Mouse (Mus musculus) c-Kit-positive CD71-positive TER-119-positive erythroid progenitor cells, embryonic 14.5 days (primary cell): ENCODE results near the gene Zdhhc5.

ENCODE experiments used
- DNase-seq: peaks from one replicate; pipeline ENCODE4 v3.0.0-alpha.2; 2013; ENCODE audit warnings: low spot score

The Zdhhc5 gene

DNA sequence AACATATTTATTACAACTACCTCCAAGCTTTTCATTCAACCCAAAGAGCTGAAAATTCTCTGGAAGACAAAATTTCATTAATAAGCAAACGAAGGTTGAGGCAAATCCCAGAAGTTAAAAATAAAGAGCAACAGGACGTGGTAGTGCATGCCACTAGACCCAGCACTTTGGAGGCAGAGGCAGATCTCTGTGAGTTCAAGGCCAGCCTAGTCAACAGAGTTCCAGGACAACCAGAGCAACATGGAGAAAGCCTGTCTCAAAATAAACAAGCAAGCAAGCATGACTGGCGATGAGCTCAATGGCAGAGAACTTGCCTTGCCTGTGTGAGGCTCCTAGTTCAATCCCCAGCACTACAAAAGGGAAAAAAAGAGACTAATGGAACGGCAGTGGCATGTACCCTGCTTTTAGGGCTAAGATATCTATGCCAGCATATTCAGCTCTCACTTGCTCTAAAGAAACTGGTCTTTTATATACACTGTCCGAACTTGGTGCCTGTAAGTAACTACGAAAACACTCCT, 67.9 kb downstream of the Zdhhc5 start:
- DNase-seq = no peak

DNA sequence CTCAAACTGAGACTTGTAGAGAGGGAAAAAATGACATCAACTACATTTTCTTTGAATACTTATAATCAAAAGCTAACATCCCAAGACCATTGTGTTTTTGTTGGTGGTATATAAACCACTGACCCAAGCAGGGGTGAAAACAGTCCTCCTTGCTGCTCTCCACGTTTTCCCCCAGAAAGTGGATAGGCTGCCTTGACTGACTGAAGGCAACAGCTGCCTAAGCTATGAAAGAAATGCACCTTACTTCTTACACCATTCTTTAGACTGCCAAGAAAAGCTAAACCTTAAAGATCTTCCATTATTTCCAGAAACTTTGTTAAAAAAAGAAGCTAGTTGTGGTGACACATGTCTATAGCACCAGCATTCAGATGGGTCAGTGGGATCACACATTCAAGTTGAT, 68.8 kb downstream of the Zdhhc5 start:
- DNase-seq = no peak

DNA sequence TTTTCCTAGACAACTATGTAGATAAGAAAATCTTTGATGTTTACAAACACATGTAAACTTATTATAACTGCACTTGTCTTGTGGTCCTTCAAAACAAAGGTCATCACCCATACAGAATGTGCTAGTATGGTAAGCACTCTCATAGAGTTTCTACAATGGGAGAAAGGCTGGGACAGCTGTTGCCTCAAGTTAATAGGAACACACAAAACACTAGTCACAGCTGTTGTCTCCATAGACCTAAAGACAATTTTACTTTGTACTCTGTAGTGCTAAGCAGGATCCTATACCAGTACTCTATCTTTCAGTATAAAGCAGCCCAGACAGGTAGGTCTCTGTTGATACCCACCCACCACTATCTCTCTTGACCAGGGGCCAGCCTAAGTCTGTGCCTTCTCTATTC, 74.1 kb downstream of the Zdhhc5 start:
- DNase-seq = no peak

DNA sequence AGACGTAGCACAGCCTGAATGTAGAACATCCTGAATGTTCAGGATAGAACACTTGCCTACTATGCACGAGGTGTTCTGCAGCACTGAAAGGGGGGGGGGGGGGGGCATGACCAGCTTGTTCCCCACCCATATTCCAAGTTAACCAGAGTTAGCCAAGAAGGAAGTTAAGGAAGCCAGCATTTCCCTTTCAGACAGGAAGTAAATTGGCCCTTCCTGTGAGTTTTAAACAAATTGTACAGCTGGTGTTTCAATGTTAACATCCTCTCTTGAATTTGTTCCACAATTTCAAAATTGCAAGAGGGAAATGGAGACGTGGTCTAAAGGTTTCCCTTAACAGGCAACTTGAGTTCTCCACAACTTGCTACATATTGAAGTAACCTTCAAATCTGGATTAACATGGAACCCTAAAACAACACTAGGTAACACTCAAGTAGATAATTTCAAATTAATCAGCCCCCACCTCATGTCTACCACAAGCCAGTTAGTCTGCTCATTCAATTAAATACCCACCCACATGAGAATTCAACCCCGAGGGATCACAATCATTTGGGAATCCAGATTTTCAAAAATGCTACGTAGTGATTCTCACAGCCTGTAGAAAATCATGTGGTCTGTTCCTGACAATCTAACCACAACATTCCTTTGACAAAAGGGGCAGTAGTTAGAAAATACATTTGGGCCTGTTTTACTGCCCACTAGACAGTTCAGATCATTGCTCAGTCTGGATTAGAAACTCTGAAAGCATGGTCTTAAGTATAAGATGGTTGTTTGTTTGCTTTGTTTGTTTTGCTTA, 76.4 kb downstream of the Zdhhc5 start:
- DNase-seq = no peak
